Mouse (Mus musculus): ENCODE measurements around the gene Ptgds.

The Ptgds gene

DNA sequence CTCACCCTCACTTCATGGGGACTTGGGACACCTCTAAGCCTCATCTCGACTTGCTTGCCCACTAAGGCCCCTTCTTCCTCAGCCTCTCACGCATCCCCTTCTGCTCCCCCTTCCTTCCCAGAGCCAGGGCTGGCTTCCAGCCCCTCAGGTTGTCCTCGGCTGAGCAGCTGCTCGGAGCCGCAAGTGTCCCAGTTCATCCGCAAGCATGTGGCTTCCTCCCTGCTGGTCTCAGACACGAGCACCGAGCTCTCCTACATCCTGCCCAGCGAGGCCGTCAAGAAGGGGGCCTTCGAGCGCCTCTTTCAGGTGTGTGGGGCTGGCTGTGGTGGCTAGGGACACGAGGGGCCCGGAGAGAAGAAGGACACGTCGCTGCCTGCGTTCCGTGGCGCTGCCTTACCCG lies 28.8 kb downstream of the Ptgds start:
- DNase-seq = no peak

DNA sequence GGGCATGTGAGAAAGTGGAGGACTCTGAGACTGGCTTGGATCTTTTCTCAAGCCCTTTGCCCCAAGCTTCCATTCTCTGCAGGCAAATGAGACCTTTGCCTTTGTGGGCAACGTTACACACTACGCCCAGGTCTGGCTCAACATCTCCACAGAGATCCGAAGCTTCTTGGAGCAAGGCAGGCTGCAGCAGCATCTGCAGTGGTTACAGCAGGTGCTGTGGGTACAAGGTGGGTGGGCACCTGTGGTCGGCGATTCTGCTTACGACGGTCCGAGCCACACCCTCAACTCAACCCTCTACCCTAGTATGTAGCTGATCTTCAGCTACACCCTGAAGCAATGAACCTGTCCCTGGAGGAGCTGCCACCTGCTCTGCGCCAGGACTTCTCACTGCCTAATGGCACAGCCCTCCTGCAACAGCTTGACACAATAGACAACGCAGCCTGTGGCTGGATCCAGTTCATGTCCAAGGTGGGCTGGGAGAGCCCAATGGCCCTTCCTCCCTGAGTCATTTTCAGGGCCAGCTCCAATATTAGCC lies 33.5 kb downstream of the Ptgds start:
- no peak for DNase-seq

DNA sequence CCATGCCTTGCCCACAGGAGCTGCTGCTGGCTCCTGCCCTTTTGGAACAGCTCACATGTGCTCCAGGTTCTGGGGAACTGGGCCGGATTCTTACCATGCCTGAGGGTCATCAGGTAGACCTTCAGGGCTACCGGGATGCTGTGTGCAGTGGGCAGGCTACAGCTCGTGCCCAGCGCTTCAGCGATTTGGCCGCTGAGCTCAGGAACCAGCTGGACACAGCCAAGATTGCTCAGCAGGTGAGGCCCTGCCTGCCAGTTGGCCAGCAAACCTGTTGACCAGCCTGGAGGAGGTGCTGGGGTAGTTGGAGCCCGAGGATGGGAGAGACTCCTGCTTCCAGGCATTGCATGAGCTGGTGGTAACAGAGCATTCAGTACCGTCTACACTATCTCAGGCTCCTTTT lies 35.6 kb downstream of the Ptgds start:
- DNase-seq = no peak

DNA sequence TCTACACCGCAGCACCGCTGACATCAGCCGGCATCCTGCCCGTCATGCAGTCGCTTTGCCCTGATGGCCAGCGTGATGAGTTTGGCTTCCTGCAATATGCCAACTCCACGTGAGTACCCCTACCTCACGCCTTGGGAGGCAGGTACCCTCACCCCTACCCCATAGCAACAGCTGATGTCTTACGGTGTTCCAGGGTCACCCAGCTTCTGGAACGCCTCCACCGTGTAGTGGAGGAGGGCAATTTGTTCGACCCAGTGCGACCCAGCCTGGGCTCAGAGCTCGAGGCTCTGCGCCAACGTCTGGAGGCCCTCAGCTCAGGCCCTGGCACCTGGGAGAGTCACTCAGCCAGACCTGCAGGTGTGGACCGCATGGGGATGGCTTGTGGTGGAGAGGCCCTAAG lies 36.7 kb downstream of the Ptgds start:
- DNase-seq = no peak

DNA sequence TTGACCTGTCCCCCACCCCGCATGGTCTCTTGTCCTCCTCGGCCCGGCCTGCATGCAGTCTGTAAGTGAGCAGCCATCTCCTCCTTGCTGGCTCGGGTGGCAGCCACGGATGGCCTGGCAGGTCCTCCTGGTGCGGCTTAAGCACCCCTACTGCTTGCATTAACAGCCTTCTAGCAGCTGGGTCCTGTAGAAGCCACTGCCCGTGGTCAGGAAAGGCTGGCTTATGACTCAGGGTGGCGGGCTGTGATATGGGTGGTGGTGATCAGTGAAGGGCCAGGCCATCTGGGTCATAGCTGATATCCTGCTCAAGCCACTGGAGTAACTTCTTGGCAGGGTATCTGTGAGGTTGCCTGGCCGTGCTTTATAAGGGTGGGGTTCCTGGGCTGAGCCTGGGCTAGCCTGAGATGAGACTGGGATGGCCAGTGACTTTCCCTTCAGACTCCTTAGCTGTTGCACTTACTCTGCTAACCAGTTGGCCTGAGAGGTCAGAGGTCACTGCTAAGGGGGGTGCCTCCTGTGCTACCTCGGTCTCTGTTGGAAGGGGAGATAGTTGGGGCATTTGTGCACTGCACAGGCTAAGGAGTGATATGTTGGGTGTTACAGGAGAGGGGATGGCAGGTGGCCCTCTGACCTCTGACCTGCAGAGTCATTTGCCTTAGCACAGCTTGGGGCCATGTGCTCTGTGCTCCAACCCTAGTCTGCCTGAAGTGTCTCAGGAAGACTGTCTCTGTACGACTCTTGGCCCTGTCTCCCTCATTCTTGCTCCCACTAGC lies 37.3 kb downstream of the Ptgds start:
- DNase-seq = no peak

DNA sequence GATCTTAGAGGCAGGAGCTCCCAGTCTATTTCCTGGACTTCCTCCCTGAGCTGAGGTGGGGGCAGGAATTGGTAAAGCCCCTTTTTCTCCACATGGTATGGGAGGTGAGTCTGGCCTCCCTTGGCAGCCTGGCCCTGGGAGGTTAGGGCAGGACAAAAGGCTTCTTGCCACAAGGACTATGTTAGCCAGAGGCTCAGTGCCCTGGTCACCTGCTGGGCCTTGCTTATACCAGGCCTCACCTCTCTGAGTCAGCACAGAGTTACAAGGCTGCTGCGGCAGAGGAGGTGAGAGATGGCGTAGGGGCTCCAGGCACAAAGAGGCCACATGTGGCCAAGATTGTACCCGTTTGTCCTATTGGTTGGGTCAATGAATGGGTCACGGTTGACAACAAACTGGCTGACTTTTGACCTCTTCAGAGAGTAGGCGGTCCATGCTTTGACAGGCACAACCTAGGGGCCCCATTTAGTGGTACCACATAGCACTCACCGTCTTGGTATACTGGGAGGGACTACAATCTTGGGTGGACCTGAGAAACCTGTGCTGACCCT lies 38.5 kb downstream of the Ptgds start:
- DNase-seq = no peak

DNA sequence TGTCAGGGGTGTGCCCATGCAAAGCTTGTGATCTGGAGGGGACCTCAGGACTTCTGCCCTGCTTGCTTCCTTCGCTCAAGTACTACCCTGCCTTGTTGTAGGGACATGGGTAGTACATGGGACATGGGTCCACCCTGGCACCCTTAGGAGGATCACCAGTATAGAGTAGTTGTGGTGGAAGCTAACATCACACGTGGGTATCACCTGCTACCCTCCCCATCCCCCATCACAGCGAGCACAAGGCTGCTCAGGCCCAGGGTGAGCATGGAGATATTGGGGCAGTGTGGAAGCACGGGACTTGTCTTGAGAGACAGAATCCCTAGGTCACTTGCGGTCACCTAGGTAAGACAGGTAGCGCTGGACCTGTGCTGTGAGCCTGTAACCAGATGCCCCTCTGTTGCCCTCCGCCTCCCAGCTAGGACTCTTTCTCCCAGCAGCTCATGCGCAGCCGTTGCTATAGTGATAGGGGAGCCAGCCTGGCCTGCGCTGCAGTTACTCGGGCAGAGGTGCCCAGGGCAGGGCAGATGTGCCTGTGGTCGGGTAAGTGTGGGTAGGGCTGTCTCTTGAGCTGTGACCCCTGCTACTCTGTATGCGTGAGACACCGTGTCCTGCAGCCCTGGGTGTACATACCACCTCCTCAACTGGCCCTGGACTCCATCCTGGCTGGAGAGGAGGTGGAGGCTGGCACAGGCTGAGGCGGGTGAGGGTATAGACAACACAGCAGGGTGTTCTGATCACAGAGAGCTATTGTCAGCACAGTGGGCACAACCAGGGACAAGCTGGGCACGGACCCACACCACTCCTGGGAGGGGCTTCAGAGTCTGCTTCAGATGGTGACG lies 39.2 kb downstream of the Ptgds start:
- DNase-seq = no peak

DNA sequence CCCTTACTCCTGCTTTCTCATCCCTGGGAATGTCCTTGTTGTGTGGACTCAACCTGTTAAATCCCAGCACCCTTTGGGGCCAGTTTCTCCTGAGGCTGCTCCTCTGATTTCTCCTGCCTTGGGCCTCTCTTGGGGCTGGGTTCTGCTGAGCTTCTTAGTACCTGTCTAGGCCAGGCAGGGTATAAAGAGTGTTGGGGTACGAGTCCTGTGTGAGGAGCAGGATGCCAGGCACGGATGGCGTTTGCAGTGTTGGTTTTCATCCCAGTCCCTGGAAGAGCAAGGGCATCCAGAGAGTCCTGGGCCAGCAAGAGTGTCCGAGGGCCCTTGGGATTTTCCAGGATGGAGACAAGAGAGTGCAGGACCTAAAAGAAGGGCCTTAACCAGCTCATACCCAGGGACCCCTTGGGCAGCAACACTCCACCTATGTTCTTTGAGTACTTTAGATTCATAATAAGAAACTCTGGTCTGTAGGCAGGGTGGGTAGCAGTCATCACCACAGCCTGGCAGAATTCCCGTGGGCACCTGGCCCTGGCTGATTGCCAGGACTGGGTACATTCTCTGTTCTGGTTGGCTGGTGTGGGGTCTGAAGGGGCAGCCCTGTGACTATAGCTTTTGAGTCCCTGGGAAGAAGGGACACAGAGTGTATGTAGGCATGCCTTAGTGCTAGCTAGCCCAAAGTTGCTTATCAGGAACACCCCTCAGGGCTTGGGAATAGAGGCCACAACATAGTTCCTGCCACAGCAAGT lies 40.2 kb downstream of the Ptgds start:
- no peak for DNase-seq

DNA sequence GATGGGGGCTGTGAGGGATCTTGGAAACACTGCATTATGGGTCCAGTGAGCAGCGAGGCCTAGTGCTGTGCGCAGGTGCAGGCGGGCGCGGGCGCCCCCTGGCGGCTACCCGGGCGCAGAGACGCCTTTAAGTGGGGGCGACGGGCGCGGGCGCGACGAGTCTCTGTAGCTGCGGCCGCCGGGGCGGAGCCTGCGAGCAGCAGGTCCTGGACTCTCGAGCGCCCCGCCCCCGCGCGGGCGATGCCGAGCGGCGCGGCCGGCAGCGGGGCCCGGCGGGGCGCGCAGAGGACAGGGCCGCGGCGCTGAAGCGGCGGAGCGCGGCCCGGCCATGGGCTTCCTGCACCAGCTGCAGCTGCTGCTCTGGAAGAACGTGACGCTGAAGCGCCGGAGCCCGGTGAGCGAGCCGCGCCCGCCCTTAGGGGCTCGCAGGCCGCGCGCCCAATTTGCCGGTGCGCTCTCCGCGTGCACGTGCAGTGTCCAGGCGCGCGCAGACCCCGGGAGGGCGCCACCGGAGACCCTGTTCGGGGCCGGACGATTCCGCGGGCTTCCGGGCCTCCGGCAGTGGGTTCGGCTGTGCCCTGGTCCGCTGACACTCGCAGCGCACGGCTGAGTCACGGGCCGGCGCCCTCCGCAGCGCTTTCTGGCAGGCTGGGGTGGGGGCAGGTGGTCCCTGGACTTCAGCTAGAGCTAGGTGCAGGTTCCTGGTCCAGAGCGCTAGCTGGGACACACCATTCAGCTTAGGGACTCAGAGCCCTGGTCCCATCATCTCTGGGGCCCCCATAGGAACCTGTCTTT lies 41.2 kb downstream of the Ptgds start, which contains the start of gene Abca2:
Gene Abca2, plus strand, starts transcription at position 262 of the 795 bp plus-strand sequence.
- DNase-seq = peak; percentile 98

DNA sequence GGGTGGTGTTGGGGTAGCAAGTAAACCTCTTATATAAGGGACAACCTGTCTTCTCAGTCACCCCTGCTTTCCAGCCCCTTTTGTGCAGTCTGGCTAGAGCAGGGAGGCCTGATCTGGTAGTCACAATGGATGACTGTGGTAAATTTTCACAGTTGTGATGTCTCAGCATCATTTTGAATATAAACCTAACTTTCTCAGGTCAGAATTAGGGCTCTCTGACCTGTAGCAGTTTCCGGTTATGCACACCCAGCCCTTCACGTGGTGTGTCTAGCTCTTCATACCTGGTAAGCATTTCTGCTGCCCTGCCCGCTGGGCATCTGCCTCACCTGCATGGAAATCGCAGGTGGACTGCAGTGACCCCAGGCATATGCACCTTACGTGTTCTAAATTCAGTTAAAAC lies 42.6 kb downstream of the Ptgds start:
- DNase-seq = no peak

DNA sequence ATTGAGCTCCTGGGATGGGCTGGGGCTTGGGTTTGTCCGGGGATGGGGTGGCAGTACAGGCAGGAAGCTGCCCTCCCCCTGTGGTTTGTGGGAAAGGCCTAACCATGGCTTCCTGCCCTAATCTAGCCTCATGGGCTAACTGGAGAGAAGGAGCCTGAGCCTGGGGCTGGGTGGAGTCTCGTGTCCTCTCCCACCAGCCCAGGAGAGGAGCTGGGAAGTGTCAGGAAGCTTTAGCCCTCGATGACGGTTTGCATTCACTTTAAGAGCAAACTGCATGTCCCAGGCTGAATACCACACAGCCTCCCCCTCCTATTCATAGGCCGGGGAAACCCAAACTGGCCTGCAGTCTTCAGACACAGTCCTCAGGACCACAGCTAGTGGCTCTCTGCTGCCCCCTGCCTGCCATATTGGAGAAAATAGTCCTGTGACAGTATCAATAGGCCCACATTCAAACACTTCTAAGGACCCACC lies 43.1 kb downstream of the Ptgds start:
- peak; percentile 82 for DNase-seq

DNA sequence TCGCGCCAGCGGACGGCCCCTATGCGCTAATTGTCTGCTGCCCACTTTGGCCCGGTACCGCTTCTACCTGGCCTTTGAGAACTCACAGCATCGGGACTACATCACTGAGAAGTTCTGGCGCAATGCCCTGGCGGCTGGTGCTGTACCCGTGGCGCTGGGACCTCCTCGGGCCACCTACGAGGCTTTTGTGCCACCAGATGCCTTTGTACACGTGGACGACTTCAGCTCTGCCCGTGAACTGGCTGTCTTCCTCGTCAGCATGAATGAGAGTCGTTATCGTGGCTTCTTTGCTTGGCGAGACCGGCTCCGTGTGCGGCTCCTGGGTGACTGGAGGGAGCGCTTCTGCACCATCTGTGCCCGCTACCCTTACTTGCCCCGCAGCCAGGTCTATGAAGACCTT lies 44.4 kb downstream of the Ptgds start:
- no peak for DNase-seq

DNA sequence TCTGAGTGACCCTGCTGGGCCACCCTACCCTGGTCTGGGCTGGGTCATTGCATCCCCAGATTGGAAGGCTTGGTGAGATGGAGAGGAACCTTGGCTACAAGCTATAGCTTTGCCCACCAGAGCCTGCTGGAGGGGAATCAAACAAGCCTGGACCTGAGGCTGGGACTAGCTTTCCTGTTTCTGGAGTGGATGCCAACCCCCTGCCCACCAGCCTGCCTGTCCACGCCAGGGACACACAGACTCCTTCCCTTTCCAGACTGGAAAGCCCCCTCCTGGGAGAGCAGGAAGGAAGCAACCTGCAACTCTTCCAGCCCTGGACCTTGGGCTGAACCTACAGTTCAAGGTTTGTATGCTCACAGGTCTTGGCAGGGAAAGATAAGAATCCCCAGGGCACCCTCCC lies 46.2 kb downstream of the Ptgds start:
- DNase-seq = no peak

DNA sequence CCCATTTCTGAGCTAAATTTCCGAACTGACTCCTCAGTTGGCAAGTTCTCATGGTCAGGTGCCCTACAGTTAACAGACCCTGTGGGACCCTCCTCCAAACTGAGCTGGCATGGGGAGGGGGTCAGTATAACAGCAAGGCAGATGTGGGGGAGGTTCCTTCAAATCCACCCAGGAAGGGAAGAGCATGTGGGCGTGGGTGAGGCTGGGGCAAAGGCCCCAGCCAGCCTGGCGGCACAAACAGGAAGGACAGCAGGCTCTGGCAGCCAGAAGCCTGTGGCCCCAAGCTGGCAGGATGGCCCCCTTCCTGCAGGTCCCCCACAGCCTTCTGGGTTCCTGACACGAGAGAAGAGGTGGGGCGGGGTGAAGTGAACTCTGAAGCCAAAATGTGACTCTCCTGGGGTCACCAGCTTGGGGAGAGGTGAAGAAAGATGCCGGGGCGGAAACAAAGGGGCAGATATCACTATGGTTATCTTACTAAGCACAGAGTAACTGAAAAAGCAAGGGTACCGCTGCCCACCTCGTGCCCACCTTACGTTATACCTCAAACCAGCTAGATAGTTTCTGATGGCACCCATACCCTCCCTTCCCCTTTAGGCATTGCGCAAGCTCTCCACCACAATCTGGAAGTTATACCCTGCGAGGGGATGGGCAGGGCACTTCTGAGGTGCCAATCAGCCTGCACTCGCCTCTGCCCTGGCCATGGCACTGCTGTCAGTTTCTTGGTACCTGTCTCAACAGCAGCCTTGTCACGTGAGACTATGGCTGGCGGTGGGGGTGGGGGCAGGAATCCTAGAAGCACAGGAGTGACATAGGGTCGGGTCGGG lies 47.0 kb downstream of the Ptgds start, which contains the start of gene Fut7:
Gene Fut7, plus strand, starts transcription at position 681 of the 824 bp plus-strand sequence.
- DNase-seq = no peak

DNA sequence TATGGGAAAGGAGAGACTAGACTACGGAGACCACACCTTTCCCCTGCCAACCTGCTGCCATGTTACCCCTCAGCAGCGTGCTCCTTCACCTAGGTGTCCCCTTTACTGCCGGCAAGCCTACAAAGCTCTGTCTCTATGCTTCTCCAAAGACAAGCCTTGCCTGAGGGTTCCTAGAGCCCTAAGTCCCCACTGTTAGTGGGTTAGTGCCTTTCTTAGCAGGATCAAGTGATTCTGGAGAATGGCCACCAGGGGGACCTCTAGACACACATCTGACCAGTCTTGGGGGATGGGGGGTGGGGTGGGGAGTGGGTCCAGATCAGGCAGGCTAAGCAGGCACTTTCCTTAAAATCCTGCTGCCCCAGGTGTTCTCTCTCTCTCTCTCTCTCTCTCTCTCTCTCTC lies 48.0 kb downstream of the Ptgds start:
- DNase-seq = peak; percentile 76

DNA sequence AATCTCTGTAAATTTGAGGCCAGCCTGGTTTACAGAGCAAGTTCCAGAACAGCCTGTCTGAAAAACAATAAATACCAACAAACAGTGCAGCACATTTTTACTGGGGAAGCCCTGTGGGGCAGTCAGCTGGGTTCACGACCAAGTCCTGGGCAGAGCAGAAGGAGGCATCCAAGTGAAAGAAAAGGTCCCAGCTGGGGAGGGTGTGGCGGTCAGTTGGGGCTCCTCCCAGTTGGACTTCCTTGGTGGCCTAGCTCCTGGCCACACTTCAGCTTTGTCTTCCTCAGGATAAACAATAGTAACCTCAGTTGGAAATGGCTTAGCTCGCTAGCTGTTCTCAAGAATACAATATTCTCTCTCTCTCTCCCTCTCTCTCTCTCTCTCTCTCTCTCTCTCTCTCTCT lies 52.4 kb downstream of the Ptgds start:
- no peak for DNase-seq
